Mouse (Mus musculus): Measurements from ENCODE around the gene Dcdc2a. TPM values are rescaled to one million over a fixed set of nuclear protein-coding genes. Genes with fewer than 3 reads are reported as not detected.

The Dcdc2a gene
- polyA plus RNA-seq, 1 experiment from 2014 or later = 64.0 TPM

DNA sequence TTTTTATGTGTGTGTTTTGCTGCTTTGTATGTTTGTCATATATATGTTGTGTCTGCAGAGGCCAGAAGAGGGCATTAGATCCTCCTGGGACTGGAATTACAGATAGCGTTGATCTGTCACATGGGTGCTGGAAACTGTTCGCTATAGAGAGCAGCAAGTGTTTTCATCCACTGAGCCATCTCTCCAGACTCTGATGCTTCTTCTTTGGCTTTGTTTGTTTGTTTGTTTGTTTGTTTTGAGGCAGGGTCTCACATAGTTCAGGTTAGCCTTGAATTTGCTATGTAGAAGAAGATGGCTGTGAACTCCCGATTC is 28.7 kb upstream of the Dcdc2a start:
- H3K4me3 ChIP-seq (ENCODE audit: low read length) = no peak overlapping the region
- H3K27me3 ChIP-seq (ENCODE audit: insufficient read depth, low read length) = no peaks in the 10 kb centered on the region
- no peak for ATAC-seq (ENCODE audit: low FRiP score, low TSS enrichment)
- 0 out of 2 replicates have a peak, but pooled peaks cover 7% of the 10 kb centered on the region for H3K4me1 ChIP-seq (ENCODE audit: insufficient read depth, low read length)
- H3K27ac ChIP-seq (ENCODE audit: low read length) = peak overlapping the region; percentile 17; the same call in 1 of the 2 replicates
- no peak overlapping the region for H3K4me2 ChIP-seq (replicated peaks; ENCODE audit: low read depth, low read length)
- no peaks in the 10 kb centered on the region for H3K36me3 ChIP-seq (ENCODE audit: insufficient read depth, low read length)
- H3K9ac ChIP-seq (replicated peaks; ENCODE audit: low read length) = no peak overlapping the region
- WGBS = 80% methylated on average over 3 of the region's 3 CpGs
- no peaks in the 10 kb centered on the region for H3K9me3 ChIP-seq (ENCODE audit: low read length)

DNA sequence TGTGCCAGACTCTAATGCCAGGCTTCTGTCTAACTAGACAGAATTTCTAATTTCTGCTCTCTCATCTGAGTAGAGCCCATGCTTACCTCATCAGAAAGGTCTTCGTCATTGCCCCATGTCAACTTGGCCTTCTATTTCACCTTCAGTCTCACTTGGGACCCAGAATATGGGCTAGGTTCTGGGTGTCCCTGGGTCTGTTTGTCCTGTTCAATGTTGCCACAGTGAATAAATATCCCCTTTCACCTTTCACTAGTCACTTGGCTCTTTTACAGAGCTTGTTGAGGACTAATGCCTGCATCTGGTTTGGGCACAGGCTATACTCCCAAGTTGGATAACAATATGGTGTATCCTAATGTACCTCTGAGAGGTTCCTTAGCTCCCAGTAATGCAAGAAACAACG is 16.3 kb upstream of the Dcdc2a start:
- no peak overlapping the region for H3K9ac ChIP-seq (replicated peaks; ENCODE audit: low read length)
- H3K27me3 ChIP-seq (ENCODE audit: insufficient read depth, low read length) = no peaks in the 10 kb centered on the region
- no peaks in the 10 kb centered on the region for H3K4me1 ChIP-seq (ENCODE audit: insufficient read depth, low read length)
- H3K4me3 ChIP-seq (ENCODE audit: low read length) = no peak overlapping the region
- H3K9me3 ChIP-seq (ENCODE audit: low read length) = no peaks in the 10 kb centered on the region
- H3K36me3 ChIP-seq (ENCODE audit: insufficient read depth, low read length) = no peaks in the 10 kb centered on the region
- ATAC-seq (ENCODE audit: low FRiP score, low TSS enrichment) = no peak
- WGBS = 74% methylated on average over 2 of the region's 2 CpGs
- H3K4me2 ChIP-seq (replicated peaks; ENCODE audit: low read depth, low read length) = no peak overlapping the region
- no peak overlapping the region for H3K27ac ChIP-seq (ENCODE audit: low read length)

GRCm38 (mm10) chr13:25052671-25053070 is 3.1 kb upstream of the Dcdc2a start:
- ATAC-seq (ENCODE audit: low FRiP score, low TSS enrichment) = no peak
- Histone ChIP-seq H3K9me3 (ENCODE audit: low read length) (peaks cover 13% of the 10 kb centered on the region), H3K9ac (replicated peaks; ENCODE audit: low read length) (no peak overlapping the region), H3K4me3 (ENCODE audit: low read length) (no peak overlapping the region), H3K36me3 (ENCODE audit: insufficient read depth, low read length) (no peaks in the 10 kb centered on the region), H3K4me2 (replicated peaks; ENCODE audit: low read depth, low read length) (no peak overlapping the region), H3K27ac (ENCODE audit: low read length) (no peak overlapping the region), H3K27me3 (ENCODE audit: insufficient read depth, low read length) (peaks cover 9% of the 10 kb centered on the region; the same call in 1 of the 2 replicates), H3K4me1 (ENCODE audit: insufficient read depth, low read length) (no peaks in the 10 kb centered on the region)
- 90% methylated on average over 5 of the region's 5 CpGs for WGBS

- peak overlapping the region; percentile 52 for H3K4me3 ChIP-seq (ENCODE audit: low read length)
- H3K36me3 ChIP-seq (ENCODE audit: insufficient read depth, low read length) = peaks cover 3% of the 10 kb centered on the region; the same call in 1 of the 2 replicates
- WGBS = under 1% methylated on average over 34 of the region's 35 CpGs
- H3K4me1 ChIP-seq (ENCODE audit: insufficient read depth, low read length) = no peaks in the 10 kb centered on the region
- H3K9me3 ChIP-seq (ENCODE audit: low read length) = peaks cover 4% of the 10 kb centered on the region
- H3K27me3 ChIP-seq (ENCODE audit: insufficient read depth, low read length) = peaks cover 9% of the 10 kb centered on the region; the same call in 1 of the 2 replicates
- H3K9ac ChIP-seq (replicated peaks; ENCODE audit: low read length) = peak overlapping the region; percentile 57
- ATAC-seq (ENCODE audit: low FRiP score, low TSS enrichment) = peak; percentile 90
- peak overlapping the region; percentile 85 for H3K4me2 ChIP-seq (replicated peaks; ENCODE audit: low read depth, low read length)
- H3K27ac ChIP-seq (ENCODE audit: low read length) = peak overlapping the region; percentile 70
These were observed 671 bp upstream of the Dcdc2a start for GRCm38 (mm10) chr13:25055111-25055554.

- H3K36me3 ChIP-seq (ENCODE audit: insufficient read depth, low read length) = no peaks in the 10 kb centered on the region
- H3K9me3 ChIP-seq (ENCODE audit: low read length) = no peaks in the 10 kb centered on the region
- H3K27me3 ChIP-seq (ENCODE audit: insufficient read depth, low read length) = no peaks in the 10 kb centered on the region
- H3K9ac ChIP-seq (replicated peaks; ENCODE audit: low read length) = no peak overlapping the region
- ATAC-seq (ENCODE audit: low FRiP score, low TSS enrichment) = peak; percentile 50; the same call in 1 of the 2 replicates
- peak overlapping the region; percentile 87 for H3K27ac ChIP-seq (ENCODE audit: low read length)
- H3K4me1 ChIP-seq (ENCODE audit: insufficient read depth, low read length) = peaks cover 10% of the 10 kb centered on the region; the same call in 1 of the 2 replicates
- WGBS = 78% methylated on average over 2 of the region's 2 CpGs
- H3K4me2 ChIP-seq (replicated peaks; ENCODE audit: low read depth, low read length) = no peak overlapping the region
- H3K4me3 ChIP-seq (ENCODE audit: low read length) = no peak overlapping the region
These were observed 10.9 kb downstream of the Dcdc2a start for GRCm38 (mm10) chr13:25066659-25067058.

- Histone ChIP-seq H3K27ac (ENCODE audit: low read length) (peak overlapping the region; percentile 87), H3K9ac (replicated peaks; ENCODE audit: low read length) (no peak overlapping the region), H3K9me3 (ENCODE audit: low read length) (no peaks in the 10 kb centered on the region), H3K4me2 (replicated peaks; ENCODE audit: low read depth, low read length) (no peak overlapping the region), H3K4me3 (ENCODE audit: low read length) (no peak overlapping the region), H3K27me3 (ENCODE audit: insufficient read depth, low read length) (no peaks in the 10 kb centered on the region), H3K36me3 (ENCODE audit: insufficient read depth, low read length) (no peaks in the 10 kb centered on the region), H3K4me1 (ENCODE audit: insufficient read depth, low read length) (peaks cover 10% of the 10 kb centered on the region; the same call in 1 of the 2 replicates)
- peak; percentile 84 for ATAC-seq (ENCODE audit: low FRiP score, low TSS enrichment)
- WGBS = 55% methylated on average over 4 of the region's 4 CpGs
These were observed 11.4 kb downstream of the Dcdc2a start for GRCm38 (mm10) chr13:25067183-25067582.

- no peak overlapping the region for H3K9ac ChIP-seq (replicated peaks; ENCODE audit: low read length)
- WGBS = 63% methylated on average over 4 of the region's 4 CpGs
- no peaks in the 10 kb centered on the region for H3K9me3 ChIP-seq (ENCODE audit: low read length)
- no peaks in the 10 kb centered on the region for H3K27me3 ChIP-seq (ENCODE audit: insufficient read depth, low read length)
- no peak overlapping the region for H3K4me3 ChIP-seq (ENCODE audit: low read length)
- H3K4me2 ChIP-seq (replicated peaks; ENCODE audit: low read depth, low read length) = no peak overlapping the region
- H3K27ac ChIP-seq (ENCODE audit: low read length) = peak overlapping the region; percentile 21
- ATAC-seq (ENCODE audit: low FRiP score, low TSS enrichment) = peak; percentile 43; the same call in 1 of the 2 replicates
- no peaks in the 10 kb centered on the region for H3K36me3 ChIP-seq (ENCODE audit: insufficient read depth, low read length)
- peaks cover 10% of the 10 kb centered on the region; the same call in 1 of the 2 replicates for H3K4me1 ChIP-seq (ENCODE audit: insufficient read depth, low read length)
These were observed 14.0 kb downstream of the Dcdc2a start for GRCm38 (mm10) chr13:25069765-25070164.

DNA sequence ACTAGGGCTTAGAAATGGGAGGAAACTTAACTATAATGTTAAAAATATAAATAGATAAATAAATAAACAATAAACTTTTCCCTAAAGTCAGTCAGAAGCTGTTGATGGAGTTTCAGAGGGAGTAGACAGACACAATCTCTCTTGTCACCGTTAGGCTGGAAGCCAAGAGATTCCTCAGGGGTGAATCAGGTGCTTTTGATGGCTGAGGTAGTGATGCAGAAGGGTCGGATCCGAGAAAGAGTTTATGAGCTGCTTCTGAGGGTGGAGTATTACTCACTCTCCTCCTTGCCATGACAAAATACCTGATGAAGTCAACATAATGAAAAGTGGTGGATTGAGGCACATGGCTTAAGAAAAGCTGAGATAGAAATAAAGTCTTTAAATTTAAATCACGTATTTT is 15.0 kb downstream of the Dcdc2a start:
- Histone ChIP-seq H3K9ac (replicated peaks; ENCODE audit: low read length) (no peak overlapping the region), H3K27me3 (ENCODE audit: insufficient read depth, low read length) (no peaks in the 10 kb centered on the region), H3K4me1 (ENCODE audit: insufficient read depth, low read length) (peaks cover 10% of the 10 kb centered on the region; the same call in 1 of the 2 replicates), H3K9me3 (ENCODE audit: low read length) (no peaks in the 10 kb centered on the region), H3K4me2 (replicated peaks; ENCODE audit: low read depth, low read length) (no peak overlapping the region), H3K36me3 (ENCODE audit: insufficient read depth, low read length) (no peaks in the 10 kb centered on the region), H3K4me3 (ENCODE audit: low read length) (no peak overlapping the region), H3K27ac (ENCODE audit: low read length) (no peak overlapping the region)
- 71% methylated on average over 4 of the region's 4 CpGs for WGBS
- no peak for ATAC-seq (ENCODE audit: low FRiP score, low TSS enrichment)

GRCm38 (mm10) chr13:25077262-25077661 is 21.5 kb downstream of the Dcdc2a start:
- Histone ChIP-seq H3K4me3 (ENCODE audit: low read length) (no peak overlapping the region), H3K36me3 (ENCODE audit: insufficient read depth, low read length) (no peaks in the 10 kb centered on the region), H3K9me3 (ENCODE audit: low read length) (no peaks in the 10 kb centered on the region), H3K27me3 (ENCODE audit: insufficient read depth, low read length) (no peaks in the 10 kb centered on the region), H3K9ac (replicated peaks; ENCODE audit: low read length) (0 out of 2 replicates have a peak overlapping the region, but pooled peaks have one; percentile 17), H3K4me2 (replicated peaks; ENCODE audit: low read depth, low read length) (peak overlapping the region; percentile 0; the same call in 1 of the 2 replicates), H3K27ac (ENCODE audit: low read length) (no peak overlapping the region), H3K4me1 (ENCODE audit: insufficient read depth, low read length) (peaks cover 26% of the 10 kb centered on the region)
- WGBS = 5% methylated on average over 7 of the region's 7 CpGs
- ATAC-seq (ENCODE audit: low FRiP score, low TSS enrichment) = peak; percentile 78; the same call in 1 of the 2 replicates

DNA sequence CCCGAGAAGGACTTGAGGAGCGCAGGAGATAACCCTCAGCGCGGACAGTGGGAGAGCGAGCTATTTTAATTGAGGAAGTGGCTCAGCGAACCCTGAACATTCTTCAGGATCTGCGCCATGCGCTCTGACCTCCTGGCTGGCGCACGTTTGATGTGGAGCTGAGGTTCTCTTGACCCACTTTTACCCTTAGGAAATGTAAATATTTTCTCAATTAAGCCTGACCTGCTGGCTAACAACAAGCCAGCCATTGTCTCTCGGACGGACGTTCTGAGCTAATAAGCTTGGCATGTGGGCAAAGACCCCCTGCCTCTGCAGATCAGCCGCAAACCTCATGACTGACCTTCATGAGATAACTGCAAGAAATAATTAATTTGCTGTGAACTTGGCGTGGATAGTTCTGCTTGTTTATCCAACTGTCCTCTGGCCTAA is 27.4 kb downstream of the Dcdc2a start:
- peak; percentile 79 for ATAC-seq (ENCODE audit: low FRiP score, low TSS enrichment)
- H3K27ac ChIP-seq (ENCODE audit: low read length) = peak overlapping the region; percentile 70

More for the DNA sequence above, 27.4 kb downstream of the Dcdc2a start:
- Histone ChIP-seq H3K4me2 (replicated peaks; ENCODE audit: low read depth, low read length) (peak overlapping the region; percentile 43), H3K9ac (replicated peaks; ENCODE audit: low read length) (no peak overlapping the region), H3K4me3 (ENCODE audit: low read length) (0 out of 2 replicates have a peak overlapping the region, but pooled peaks have one; percentile 19), H3K27me3 (ENCODE audit: insufficient read depth, low read length) (no peaks in the 10 kb centered on the region), H3K36me3 (ENCODE audit: insufficient read depth, low read length) (no peaks in the 10 kb centered on the region), H3K4me1 (ENCODE audit: insufficient read depth, low read length) (peaks cover 42% of the 10 kb centered on the region), H3K9me3 (ENCODE audit: low read length) (no peaks in the 10 kb centered on the region)
- under 1% methylated on average over 15 of the region's 15 CpGs for WGBS
